Mouse (Mus musculus) 3T3-L1 (cell line): ENCODE results near the gene Rab11b.
A peak's percentile ranks its signal among the peaks of the same experiment; 100 is the strongest.

Experiments
- DNase-seq: peaks from one replicate; pipeline ENCODE4 v3.0.0-alpha.2; 2015; ENCODE audit warnings: low read depth, low spot score

Gene Rab11b

DNA sequence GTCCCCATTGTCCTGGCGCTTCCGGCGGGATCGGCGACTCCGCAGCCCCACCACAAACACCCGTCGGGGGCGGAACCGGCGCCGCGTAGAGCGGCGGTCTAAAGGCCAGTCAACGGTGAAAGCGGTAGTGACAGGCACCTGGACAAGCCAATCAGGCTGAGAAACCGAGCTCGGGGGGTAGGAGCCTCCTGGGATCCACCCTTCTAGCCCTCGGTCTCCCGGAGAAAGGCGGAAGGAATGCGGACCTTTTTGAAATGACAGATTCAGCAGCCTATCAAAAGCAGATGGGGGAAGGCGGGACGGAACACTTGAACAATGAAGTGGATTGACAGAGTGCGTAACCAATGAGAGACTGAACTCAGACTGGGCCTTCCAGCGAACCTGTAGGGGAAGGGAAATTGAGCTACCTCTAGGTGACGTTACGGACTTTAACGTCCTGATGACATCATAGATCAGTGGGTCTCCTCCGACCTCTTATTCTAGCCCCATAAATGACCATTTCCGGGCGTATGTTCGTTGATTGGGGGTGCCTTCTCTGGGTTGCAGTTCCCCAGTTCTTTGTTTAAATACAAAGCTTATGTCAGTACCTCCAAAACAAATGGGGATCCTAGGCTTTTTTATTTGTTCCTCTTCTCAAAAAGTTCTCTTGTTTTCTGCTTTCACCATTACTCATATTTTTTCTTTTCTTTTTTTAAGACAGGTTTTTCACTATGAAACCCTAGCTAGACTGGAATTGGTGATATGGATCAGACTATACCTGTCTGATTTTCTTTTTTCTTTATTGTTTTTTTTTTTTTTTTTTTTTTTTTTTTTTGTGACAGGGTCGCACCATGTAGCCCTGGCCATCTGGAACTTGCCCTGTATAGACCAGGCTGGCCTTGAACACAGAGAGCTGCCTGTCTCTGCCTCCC is at the start of gene Rab11b:
TSS of gene Rab11b (minus strand) at position 276 of the 911 bp plus-strand sequence.
- peak; percentile 100 for DNase-seq

DNA sequence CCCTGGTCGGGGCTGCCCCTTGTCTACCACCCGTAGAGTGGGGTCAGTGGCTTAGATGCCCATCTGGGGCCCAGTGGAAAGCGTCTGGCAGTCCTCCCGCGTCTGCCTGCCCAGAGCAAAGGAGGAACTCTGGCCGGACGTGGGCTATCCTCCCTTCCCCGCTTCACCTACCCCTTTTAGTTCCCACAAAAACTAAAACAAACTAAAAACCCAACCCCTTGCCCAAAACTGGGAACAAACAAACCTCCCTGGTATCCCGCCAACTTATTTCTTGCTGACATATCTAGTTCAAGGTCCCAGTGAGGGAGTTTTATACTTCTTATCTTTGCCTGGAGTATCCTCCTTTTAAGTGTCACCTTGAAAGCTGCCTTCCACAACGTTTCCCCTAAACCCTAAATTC is 47.9 kb upstream of the Rab11b start:
- DNase-seq: no peak

DNA sequence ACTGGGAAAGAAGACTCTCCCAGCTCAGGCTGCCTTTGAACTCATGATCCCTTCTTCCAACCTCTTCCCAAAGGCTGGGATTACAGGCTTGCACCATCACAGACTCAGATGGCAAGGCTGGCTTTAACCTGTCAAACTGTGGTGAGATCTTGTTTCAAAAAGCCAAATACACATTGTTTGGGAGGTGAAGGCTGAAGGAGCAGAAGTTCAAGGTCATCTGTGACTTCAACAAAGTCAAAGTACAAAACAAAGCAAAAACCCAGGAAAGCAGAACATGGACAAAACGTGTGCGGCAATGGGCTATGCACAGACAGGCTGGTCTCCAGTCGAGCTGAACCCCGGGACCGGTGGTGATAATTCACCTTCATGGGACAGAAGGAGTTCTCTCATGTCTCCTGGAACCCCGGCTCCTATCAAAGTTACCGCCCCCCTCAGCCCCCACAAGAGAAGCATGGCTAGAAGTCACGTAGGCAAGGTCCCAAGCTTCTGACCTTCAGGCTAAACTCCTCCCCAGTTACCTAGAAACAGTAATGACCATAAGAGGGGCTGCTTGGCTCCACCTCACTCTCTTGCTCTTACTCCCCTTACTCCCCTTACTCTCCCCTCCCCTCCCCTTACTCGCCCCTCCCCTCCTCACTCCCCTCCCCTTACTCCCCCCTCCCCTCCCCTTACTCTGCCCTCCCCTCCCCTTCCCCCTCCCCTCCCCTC is 47.0 kb upstream of the Rab11b start:
- no peak for DNase-seq

DNA sequence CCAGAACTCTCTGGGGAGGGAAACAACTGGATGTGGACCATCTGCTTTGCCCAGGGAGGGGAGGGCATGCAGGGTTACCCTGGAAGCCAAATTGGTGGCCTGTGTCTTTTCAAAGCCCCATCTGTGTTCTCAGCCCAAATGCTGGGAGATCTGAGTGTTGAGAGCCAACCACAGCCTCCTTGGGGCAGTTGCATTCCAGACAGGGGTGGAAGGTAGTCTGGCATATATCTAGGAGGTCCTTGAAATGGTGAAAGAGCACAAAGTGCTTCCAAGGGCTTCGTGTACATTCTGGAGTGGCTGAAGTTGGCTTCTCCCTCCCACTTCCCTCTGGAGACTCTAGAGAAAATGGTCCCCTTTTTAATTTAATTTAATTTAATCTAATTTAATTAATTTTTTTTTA is 44.4 kb upstream of the Rab11b start:
- DNase-seq: no peak

GRCm38 (mm10) chr17:33804205-33804604 is 43.9 kb upstream of the Rab11b start:
- no peak for DNase-seq

- DNase-seq: no peak
These were observed 41.9 kb upstream of the Rab11b start for GRCm38 (mm10) chr17:33802221-33802620.

DNA sequence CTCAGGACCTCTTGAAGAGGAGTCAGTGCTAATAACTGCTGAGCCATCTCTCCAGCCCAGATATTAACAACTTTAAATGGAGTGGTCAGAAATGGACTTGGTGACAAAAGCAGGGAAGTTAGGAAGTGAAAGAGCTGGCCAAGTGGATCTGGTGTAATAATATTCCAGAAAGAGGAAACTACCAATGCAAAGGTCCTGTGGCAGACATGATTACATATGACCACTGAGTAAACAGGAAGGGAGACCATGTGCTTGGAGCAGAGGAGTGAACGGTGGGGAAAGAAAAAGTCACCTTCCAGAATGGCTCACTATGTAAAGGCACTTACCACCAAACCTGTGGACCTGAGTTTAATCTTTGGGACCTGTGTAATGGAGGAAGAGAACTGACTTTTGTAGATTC is 38.9 kb upstream of the Rab11b start:
- DNase-seq: no peak

DNA sequence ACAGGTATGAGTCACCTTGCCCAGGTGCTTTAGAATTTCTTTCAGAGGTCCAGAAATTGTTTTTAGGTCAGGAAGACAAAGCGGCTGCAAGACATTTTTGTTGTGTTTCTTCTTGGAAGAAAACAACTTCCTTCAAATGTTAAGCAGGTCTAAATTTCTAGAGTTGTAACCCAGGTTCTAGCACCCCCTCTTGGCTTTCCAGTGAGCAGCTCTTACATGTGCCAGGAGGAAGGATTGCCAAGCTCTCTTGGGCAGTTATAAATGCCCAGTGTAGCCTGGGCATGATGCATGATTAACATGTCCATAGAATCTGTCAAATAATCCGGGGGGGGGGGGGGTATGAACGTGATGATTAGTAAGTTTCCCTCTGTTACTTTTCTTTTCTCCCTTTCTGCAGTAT is 38.0 kb upstream of the Rab11b start:
- DNase-seq: peak; percentile 76

- DNase-seq: peak; percentile 65
These were observed 28.4 kb upstream of the Rab11b start for GRCm38 (mm10) chr17:33788732-33789131.

- no peak for DNase-seq
These were observed 26.0 kb upstream of the Rab11b start for GRCm38 (mm10) chr17:33786375-33786774.

DNA sequence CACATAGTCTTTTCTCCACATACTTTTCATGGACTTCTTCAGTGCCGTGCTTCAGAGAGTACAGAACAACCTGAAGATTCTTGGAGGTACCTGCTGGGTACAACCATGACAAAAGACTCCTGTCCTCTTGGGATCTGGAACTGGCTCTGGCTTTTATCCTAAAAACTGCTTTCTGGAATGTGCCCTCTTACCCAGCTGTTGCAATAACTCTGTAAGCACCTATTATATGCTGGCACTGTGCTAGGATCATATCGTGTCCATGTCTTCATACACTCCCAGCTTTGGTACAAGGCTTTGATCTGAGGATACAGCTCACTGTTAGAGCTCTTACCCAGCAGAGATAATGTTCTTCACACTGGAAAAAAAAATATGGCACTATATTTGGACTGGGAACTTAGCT is 24.6 kb upstream of the Rab11b start:
- peak; percentile 66 for DNase-seq

GRCm38 (mm10) chr17:33783408-33783807 is 23.1 kb upstream of the Rab11b start:
- DNase-seq: peak; percentile 100

DNA sequence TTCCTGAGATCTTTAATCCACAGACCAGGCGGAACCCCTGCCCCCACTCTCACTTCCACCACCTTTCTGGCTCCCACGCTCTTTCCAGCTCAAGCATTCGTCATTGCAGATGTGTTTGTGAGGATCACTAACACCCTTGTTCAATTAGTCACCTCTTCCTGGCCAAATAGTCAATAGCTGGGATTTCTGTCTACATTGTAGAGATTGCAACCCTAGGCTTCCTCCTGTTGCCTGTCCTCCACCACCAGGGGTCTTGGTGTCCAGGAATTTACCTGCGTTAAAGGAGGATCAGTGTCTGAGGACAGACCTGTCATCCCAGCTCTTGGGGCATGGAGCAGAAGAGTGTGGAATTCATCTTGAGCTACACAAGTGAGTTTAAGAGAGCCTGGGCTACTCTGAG is 21.7 kb upstream of the Rab11b start:
- DNase-seq: peak; percentile 66

- peak; percentile 81 for DNase-seq
These were observed 21.0 kb upstream of the Rab11b start, which contains the start of gene Angptl4 for GRCm38 (mm10) chr17:33781124-33781977. Gene Angptl4 (minus strand): TSS chr17:33781830.

- DNase-seq: peak; percentile 86
These were observed 20.1 kb upstream of the Rab11b start for GRCm38 (mm10) chr17:33780431-33780830.

DNA sequence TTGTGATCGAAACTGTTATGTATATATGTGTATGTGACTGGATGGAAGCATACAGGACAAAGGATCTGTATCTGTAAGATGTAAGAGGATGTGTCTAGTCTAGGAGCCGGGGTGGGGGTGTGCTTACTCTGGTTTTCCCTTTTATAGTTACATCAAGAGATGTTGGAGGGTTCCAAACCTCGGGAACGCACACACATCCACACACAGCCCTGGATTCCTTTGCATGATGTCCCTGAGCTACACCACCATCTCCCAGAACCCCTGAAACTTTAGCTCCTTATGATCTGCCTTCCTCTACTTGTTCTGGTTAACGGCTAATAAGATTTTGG is 19.6 kb upstream of the Rab11b start:
- peak; percentile 70 for DNase-seq

DNA sequence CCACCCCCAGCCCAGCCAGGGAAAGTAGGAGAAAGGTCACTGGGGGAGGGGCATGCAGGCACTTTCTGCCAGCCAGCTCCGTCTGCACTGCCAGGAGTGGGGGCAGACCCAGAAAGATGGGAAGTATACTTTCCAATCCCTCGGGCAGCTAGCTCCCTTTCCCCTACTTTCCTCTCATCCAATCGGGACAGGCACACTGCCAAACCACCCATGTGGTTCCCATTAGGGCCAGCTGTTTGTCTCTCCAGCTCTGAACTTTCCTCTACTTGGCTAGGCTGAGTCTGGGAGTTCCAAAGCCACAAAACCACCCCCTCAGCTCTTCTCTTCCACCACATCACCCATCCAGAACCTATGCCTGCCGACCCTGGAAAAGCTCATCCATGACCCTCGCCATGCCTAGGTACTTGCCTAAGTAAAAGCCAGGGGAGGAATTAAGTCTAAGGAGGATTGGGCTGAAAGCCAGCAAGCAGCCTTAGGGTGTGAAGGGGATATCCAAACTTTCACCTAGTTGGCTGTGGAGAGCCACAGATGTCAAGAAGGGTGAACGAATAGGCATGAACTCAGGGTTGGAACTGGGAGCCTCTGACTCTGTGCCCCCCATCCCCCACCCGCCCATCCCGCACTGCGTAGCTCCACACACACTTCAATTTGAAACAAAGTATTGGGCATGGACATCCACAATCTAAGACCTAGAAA is 19.1 kb upstream of the Rab11b start:
- DNase-seq: peak; percentile 100

DNA sequence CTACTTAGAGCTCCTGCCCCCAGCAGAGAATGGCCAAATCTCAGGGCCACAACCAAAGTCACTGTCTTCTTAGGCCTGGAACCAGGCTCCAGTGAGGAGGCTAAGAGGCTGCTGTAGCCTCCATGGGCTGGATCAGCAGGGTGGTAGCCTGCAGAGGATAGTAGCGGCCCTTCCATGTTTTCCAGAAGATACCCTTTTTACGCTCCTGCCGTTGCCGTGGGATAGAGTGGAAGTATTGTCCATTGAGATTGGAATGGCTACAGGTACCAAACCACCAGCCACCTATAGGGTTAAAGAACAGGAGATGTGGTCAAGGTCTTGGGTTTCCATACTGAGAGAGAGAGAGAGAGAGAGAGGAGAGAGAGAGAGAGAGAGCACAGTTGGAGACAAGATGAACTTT is 15.0 kb upstream of the Rab11b start:
- no peak for DNase-seq

DNA sequence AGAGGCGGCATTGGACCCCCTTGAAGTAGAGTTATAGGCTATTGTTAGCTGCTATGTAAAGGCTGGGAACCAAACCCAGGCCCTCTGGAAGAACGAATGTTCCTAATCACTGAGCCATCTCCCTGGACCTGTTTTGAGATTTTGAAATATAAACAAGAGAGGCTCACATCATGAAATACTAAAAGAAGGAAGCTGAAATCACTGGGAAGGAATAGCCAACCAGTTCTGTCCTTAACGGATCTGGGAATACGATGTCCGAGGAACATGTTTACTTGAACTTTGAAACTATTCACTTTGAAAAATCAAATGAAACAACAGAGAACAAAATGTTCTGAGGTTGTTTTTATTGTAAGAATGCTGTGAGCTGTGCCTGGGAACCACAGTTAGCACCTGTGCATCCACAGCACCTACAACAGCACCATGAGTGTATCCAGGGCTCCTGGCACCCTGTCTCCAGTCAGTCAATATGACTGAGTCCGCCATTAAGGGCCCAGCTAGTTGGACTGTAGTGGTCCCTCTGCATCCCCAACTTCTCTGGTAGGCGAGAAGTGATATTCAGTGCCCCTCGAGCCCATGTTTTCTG is 14.3 kb upstream of the Rab11b start:
- DNase-seq: no peak

DNA sequence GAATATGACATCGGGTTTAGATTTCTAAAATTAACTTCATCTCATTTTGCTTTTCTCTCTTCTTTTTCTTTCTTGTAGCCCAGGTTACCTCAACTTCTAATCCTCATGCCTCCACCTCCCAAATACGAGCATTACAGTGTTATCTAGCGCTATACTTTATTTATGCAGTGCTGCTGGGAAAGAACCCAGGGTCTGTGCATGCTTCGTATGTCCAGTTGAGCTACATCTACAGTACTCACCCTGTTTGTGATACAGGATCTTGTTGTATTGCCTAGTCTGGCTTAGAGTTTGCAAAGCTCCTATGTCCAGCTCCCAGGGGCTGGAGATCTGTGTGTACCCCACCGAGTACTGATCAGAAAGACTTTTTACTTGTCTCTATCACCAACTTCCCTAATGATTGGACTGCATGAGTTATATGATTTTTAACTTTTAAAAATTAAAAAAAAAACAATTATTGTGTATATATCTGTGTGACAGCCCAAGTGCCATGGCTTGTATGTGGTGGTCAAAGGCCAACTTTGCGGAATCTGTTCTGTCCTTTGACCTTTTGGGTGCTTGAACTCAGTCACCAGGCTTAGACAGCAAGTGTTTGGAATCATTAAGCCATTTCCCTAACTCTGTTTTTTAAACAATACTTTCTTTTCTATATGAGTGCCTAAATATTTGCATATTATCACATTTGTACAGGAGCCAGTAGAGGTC is 13.7 kb upstream of the Rab11b start:
- DNase-seq: no peak
